Mouse (Mus musculus) kidney, postnatal 36 days (tissue): ENCODE data around the gene Pls3.
A peak's percentile ranks its signal among the peaks of the same experiment; 100 is the strongest.

Experiments
- DNase-seq, 2 experiments: peaks; one replicate each; pipeline ENCODE4 v3.0.0; 2021 to 2022; ENCODE audit warnings: mixed read lengths in 2 of 2

The Pls3 gene

DNA sequence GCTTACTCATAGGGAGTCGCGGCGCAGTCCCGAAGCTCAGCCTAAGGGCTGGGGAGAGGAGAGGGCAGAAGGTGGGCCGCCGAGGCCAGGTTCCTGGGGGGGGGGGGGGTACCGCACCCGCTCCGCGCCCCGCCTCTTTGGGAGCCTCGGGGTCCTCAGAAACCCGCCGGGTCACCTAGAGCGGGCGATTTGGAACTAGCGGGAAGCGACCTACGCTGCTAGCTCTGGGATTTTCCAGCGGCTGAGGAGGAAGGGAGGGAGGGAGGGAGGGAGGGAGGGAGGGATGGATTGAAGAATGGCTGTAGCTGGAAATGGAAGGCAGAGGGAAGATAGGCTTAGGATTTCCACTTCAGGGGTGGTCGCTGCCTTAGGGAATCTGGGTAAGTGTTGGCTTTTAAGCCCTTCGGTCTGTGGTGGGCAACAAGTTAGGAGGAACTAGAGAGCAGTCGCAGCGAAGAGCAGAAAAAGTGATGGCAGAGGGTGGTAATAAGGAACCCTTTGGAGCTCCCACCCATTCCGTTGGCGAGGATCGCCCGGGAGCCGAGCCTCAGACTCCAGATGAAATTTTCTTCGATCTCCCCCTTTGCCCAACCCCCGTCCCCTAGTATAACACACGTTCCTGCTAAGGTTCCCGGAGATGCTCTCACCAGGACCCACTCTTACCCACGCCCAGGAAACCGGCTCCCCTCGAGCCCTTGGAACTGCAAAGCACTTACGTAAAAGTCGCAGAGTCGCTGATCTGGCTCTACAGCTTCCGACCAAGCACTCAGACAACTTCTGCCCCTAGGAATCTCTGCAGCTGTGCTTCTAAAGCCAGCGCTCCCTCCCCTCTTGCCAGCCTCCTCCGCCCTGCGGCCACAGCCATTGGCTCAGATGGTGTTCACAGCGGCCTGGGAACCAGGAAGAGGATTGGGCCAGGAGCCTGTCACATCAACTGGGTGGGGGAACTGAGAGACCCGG is at the start of gene Pls3:
Gene Pls3 (minus strand): TSS at position 851 of the 960 bp plus-strand sequence.
- DNase-seq: peak; percentile 91

- peak; percentile 11 to 14 for DNase-seq
Observed at GRCm38 (mm10) chrX:75895716-75896115, 20.7 kb upstream of the Pls3 start.

GRCm38 (mm10) chrX:75875566-75875965 is 584 bp upstream of the Pls3 start:
- DNase-seq: no peak

GRCm38 (mm10) chrX:75873813-75874212 is 1.2 kb downstream of the Pls3 start:
- peak; percentile 29 to 44 for DNase-seq

- no peak for DNase-seq
Observed at GRCm38 (mm10) chrX:75873253-75873652, 1.7 kb downstream of the Pls3 start.

- DNase-seq: no peak
Observed at GRCm38 (mm10) chrX:75871855-75872254, 3.1 kb downstream of the Pls3 start.

DNA sequence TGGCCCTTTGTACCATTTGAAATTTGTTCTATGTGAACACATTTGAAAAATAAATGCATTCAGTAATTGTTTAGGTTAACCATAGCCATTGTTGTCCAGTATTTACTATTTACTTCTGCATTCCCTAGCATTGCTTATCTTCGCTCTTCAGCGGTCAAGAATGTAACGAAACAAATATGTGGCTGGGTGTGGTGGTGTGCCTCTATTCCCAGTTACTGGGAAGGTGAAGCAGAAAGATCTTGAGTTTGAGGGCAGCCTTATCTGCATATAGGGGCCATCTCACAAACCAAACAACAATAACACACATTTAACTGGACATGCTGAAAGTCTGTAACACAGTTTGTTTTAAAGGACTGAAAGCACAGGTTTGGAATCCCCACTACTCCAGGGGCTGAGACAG is 13.3 kb downstream of the Pls3 start:
- DNase-seq: no peak

GRCm38 (mm10) chrX:75854294-75854693 is 20.7 kb downstream of the Pls3 start:
- no peak for DNase-seq

- DNase-seq: no peak
Observed at GRCm38 (mm10) chrX:75844290-75844689, 30.7 kb downstream of the Pls3 start.

DNA sequence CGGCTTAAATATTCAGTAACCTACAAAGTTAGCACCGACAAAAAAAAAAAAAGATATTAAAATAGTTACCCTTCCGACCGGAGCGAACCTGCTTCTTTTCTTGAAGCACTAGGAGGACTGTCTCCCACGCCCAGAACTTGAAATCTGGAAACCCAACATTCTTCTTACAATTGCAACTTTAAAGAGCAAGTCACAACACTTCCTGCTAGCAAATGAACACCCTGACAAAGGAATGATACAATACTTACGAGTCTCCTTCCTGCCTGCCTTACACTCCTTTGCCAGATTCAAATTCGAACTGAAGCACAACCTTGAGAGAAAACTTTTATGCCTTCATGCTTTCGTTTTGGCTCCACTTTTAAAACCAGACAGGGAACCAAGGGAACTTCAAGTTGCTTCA is 32.1 kb downstream of the Pls3 start:
- peak in 1 of 2 experiments; percentile 6 for DNase-seq

DNA sequence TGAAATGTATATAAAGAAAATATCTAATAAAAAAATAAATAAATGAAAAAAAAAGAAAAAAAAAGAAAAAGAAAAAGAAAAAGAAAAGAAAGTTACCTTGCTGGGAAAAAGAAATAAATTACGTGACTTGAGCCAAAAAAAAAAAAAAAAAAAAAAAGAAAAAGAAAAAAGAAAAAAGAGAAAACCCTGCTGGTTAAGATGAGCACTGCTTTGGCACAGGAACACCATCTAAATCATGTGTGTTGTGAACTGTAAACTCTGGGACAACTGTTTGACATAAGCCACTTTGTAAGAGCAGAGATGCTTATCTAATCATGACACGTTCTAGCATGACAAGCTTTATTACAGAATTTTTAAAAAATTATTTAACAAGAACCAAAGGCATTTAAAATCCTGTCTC is 32.9 kb downstream of the Pls3 start:
- DNase-seq: no peak

DNA sequence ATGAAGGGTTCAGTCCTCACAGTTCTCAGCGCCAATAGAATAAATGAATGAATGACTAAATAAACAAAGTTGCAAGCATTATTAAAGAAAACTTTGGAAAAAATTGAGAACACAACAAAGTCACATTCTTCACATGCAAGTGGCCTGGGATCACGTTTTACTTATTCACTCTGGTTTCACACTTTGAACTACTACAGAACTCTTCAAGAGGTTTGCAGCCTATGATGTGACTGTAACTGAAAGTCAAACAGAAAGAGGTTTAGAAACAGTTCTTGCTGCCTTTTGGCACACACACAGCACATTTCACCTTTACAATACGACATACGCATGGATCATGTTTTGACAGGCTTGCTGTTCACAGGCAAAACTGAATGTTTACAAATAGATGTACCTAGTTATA is 34.7 kb downstream of the Pls3 start:
- DNase-seq: no peak

DNA sequence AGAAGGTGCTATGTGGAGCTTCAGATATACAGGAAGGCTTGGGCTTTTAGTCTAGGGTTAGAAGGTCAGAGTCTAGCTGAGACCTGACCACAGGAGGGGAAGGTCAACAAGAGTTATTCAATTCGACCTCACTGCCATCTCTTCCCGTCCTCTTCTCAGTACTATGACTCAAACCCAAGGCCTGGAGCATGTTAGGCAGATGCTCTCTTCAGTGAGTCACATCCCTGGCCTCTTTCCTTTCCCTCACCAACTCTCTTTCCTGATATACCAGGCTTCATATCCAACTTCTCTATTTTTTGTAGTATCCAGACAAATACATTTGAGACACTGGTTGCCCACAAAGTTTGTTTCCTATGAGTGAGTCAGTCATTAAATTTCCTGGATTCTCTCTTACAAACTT is 40.1 kb downstream of the Pls3 start:
- no peak for DNase-seq

DNA sequence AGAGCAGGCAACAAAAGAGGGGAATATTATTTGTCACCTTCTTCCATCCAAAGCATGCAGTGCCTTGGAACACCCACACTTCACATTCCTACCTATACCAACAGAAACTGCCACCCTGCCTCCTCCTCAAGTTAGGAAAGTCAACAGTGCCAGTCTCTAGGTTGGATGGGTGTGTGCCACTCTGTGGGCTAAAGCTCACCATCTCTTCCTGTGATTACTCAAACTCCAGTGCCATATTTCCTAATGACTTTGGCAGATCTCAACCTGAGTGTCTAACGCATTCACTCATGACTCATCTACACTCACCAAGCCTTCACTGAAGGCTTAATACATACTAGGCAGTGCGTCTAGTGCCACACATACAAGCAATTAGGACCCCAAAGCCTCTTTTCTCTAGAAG is 40.7 kb downstream of the Pls3 start:
- DNase-seq: no peak

DNA sequence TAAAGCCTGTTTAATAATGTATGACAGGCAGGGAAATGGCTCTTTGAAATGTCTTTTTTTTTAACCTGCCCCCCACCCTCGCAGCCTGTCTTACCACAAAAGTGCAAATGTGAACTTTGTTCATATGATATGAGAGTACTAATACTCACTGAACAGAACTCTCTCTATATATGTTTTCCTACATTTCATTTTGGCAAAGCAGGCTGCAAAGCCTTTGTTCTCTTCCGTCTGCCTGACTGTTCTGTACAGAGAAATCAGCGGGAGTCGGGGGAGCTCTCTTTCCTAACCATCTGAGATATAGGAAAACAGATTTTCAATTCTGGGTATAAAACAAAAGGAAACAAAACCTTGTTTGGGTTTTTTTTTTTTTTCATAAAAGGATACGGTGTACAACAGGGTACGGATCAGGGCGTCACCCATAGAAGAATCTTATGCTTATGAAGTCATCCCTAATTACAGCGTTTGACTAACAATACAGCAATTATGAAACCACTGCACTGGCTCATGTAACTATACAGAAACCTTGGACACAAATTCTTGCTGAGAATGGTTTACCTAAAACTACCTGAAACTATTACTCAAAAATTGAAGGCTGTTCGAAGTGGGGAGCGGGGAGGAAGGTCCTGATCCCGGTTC is 41.9 kb downstream of the Pls3 start:
- no peak for DNase-seq

DNA sequence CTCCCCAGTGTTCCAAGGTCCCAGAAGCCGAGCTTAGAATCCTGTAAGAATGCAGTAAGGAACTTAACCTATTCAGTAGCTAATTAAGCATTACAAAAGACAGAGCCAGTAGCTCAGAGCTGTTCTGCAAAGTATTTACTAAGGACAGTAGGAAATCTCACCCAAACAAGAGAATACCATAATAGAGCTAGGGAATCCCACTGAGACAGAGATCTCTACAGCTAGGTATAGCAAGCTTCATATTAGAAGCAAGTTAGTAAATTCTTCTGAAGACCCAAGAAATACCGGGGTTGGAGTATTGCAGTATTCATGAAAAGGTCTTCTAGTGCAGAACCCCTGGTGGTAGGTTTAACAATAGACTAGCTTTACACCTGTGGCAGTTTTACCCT is 45.1 kb downstream of the Pls3 start:
- no peak for DNase-seq

DNA sequence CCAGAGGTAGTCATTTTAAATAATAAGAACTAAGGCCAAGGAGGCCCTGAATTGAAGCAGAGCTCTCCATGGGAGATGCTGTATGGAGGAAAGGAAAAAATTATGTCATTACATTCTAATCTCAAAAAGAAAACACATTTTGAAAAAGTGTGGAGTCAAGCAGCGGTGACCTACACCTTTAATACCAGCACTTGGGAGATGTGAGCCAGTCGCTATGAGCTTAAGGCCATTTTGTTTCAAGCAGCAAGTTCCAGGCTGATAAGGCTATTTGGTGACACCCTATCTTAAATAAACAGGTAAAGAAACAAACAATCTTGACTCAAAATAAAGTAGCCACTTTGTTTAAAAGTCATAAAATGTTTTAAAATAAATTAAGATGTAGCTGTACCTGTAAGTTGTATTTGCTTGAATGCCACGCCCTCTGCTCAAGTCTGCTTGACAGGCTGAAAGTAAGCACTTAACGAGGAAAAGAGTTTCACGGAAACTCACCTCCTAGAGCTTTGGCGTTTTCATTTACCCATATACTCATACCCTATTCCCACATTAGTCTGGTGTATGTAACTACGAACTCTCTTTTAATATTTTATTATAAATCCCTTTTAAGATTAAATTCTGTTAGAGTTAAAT is 45.6 kb downstream of the Pls3 start:
- no peak for DNase-seq

- peak in 1 of 2 experiments; percentile 34 for DNase-seq
Observed at GRCm38 (mm10) chrX:75818647-75819271, 56.2 kb downstream of the Pls3 start.

GRCm38 (mm10) chrX:75814958-75815357 is 60.0 kb downstream of the Pls3 start:
- peak in 1 of 2 experiments; percentile 5 for DNase-seq

DNA sequence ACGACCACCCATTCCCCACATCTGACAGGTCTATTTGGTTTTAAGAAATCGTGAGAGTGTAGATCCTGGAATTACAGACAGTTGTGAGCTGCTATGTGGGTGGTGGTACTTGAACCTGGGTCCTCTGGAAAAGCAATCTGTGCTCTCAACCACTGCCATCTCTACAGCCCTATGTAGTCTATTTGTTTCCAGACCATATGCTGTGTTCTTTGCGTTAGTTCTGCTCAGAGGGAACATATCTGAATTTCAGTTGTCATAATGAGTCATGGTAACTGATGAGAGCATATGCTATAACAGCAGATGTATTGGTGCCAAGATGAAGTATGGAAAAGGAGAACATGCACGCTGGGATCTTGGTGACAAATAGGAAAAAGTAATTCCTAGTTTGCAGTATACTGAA is 60.9 kb downstream of the Pls3 start:
- DNase-seq: no peak

GRCm38 (mm10) chrX:75796583-75796982 is 78.4 kb downstream of the Pls3 start:
- DNase-seq: peak; percentile 43 to 50

DNA sequence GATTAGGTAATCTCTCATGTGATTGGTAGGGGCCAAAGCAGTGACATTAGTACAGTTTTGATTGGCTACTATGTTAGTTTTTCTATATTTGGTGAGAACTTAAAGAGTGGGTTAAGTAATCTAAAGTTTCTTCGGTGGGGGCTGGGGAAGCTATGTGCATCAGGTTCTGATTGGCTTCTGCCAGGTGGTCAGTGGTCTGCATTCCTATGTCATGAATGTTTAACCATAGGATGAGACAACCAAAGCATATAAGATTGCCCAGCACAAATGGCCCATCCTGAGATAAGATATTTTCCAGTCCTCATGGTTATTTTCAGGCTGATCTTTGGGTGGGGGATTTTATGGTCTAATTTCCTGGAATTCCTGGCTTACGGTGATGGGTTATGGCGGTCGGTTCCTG is 95.2 kb downstream of the Pls3 start:
- no peak for DNase-seq

GRCm38 (mm10) chrX:75777461-75777860 is 97.5 kb downstream of the Pls3 start:
- DNase-seq: no peak
